Mouse (Mus musculus) midbrain, postnatal 0 days (tissue): ENCODE data around the gene Lpin2. TPM values are rescaled to one million over a fixed set of nuclear protein-coding genes. Genes with fewer than 3 reads are reported as not detected.

Source experiments
- ATAC-seq: fragments of 200-750 bp; cut with Nextera tagmentation; 2 replicates; pipeline ENCODE4 v1.8.0; 2017; ENCODE audit warnings: moderate number of reproducible peaks, mild to moderate bottlenecking, moderate TSS enrichment, moderate library complexity; ENCODE audit not compliant: low FRiP score
- DNase-seq: peaks from one replicate; pipeline ENCODE4 v3.0.0-alpha.2; 2015; ENCODE audit warnings: low spot score
- H3K27ac ChIP-seq: fragments of 300-500 bp; sonication (generic); 2 replicates; pipeline ENCODE4 v1.5.1; 2014; ENCODE audit warnings: low read depth, mild to moderate bottlenecking, low read length, mixed read lengths
- H3K27me3 ChIP-seq: fragments of 300-500 bp; sonication (generic); 2 replicates; pipeline ENCODE4 v1.6.1; 2014; ENCODE audit warnings: low read length, control low read depth, mixed read lengths; ENCODE audit not compliant: insufficient read depth
- H3K36me3 ChIP-seq: fragments of 300-500 bp; sonication (generic); 2 replicates; pipeline ENCODE4 v1.6.1; 2014; ENCODE audit warnings: low read length, control low read depth, mixed read lengths; ENCODE audit not compliant: insufficient read depth
- H3K4me1 ChIP-seq: fragments of 300-500 bp; sonication (generic); 2 replicates; pipeline ENCODE4 v1.6.1; 2014; ENCODE audit warnings: mild to moderate bottlenecking, control low read depth, antibody characterized with exemption, low read length, mixed read lengths; ENCODE audit not compliant: insufficient read depth
- H3K4me2 ChIP-seq: fragments of 300-500 bp; sonication (generic); 2 replicates; pipeline ENCODE4 v1.6.1; 2014; ENCODE audit warnings: low read depth, mild to moderate bottlenecking, low read length, mixed read lengths; ENCODE audit not compliant: poor library complexity, severe bottlenecking
- H3K4me3 ChIP-seq: fragments of 300-500 bp; sonication (generic); 2 replicates; pipeline ENCODE4 v1.5.1; 2014; ENCODE audit warnings: low read depth, mild to moderate bottlenecking, low read length, moderate library complexity
- H3K9ac ChIP-seq: fragments of 300-500 bp; sonication (generic); replicated peaks from 2 replicates; pipeline ENCODE4 v1.6.1; 2014; ENCODE audit warnings: mild to moderate bottlenecking, low read length, moderate library complexity, mixed read lengths; ENCODE audit not compliant: poor library complexity, severe bottlenecking
- H3K9me3 ChIP-seq: fragments of 300-500 bp; sonication (generic); 2 replicates; pipeline ENCODE4 v1.6.1; 2016; ENCODE audit warnings: low read length, control low read depth
- CTCF ChIP-seq: IDR thresholded peaks from 2 replicates; pipeline ENCODE4 v1.5.1; 2016; ENCODE audit warnings: antibody characterized with exemption, mild to moderate bottlenecking
- WGBS: fragments of 180-500 bp; shearing (Covaris S2); extraction: QIAGEN DNeasy Blood & Tissue Kit; methylation state at CpG from one replicate; pipeline ENCODE4 v1.1.7; 2014; 5-methylcytosine and 5-hydroxymethylcytosine counted together
- polyA plus RNA-seq: library from polyadenylated mRNA; unstranded; fragments of >200 nt; fragmentation: Nextera tagmentation; extraction: Ambion mirVana; gene quantifications from 2 replicates; pipeline ENCODE4 v1.2.1, GENCODE M21; 2015
- total RNA-seq: library from RNA; depleted of rRNA; stranded (reverse); fragments of >200 nt; gene quantifications from 2 replicates; pipeline ENCODE4 v1.2.3, GENCODE M21; 2014

The Lpin2 gene
- total and polyA plus RNA-seq, 2 experiments from 2014 or later, result 39.1 to 53.4 TPM

GRCm38 (mm10) chr17:71203998-71204808 lies 21.8 kb downstream of the Lpin2 start:
- Histone ChIP-seq H3K4me2 (no peak overlapping the region), H3K36me3 (no peaks in the 10 kb centered on the region), H3K9me3 (no peaks in the 10 kb centered on the region), H3K9ac (no peak overlapping the region), H3K27ac (no peak overlapping the region), H3K4me1 (no peaks in the 10 kb centered on the region), H3K4me3 (no peak overlapping the region), H3K27me3 (no peaks in the 10 kb centered on the region)
- WGBS, result 95% methylated on average over 9 of the region's 9 CpGs
- ATAC-seq (no peak), DNase-seq (no peak)
- TF ChIP-seq CTCF, result no peak

- no peak overlapping the region for H3K9ac ChIP-seq
- no peaks in the 10 kb centered on the region for H3K4me1 ChIP-seq
- no peak for TF ChIP-seq CTCF
- ATAC-seq, result no peak
- H3K9me3 ChIP-seq, result no peaks in the 10 kb centered on the region
- no peaks in the 10 kb centered on the region for H3K27me3 ChIP-seq
- WGBS, result 91% methylated on average over 6 of the region's 6 CpGs
- H3K4me3 ChIP-seq, result no peak overlapping the region
- H3K4me2 ChIP-seq, result no peak overlapping the region
- H3K27ac ChIP-seq, result no peak overlapping the region
- DNase-seq, result no peak
- H3K36me3 ChIP-seq, result no peaks in the 10 kb centered on the region
These were observed 22.4 kb downstream of the Lpin2 start for GRCm38 (mm10) chr17:71204809-71205091.

GRCm38 (mm10) chr17:71206136-71206893 lies 24.0 kb downstream of the Lpin2 start:
- H3K27me3 ChIP-seq, result no peaks in the 10 kb centered on the region

GRCm38 (mm10) chr17:71207268-71207667 lies 24.9 kb downstream of the Lpin2 start:
- no peak overlapping the region for H3K9ac ChIP-seq
- H3K9me3 ChIP-seq, result no peaks in the 10 kb centered on the region
- no peaks in the 10 kb centered on the region for H3K36me3 ChIP-seq
- 98% methylated on average over 3 of the region's 3 CpGs for WGBS
- no peak overlapping the region for H3K27ac ChIP-seq
- no peak overlapping the region for H3K4me3 ChIP-seq
- no peak overlapping the region for H3K4me2 ChIP-seq
- H3K4me1 ChIP-seq, result no peaks in the 10 kb centered on the region
- no peak for TF ChIP-seq CTCF
- DNase-seq, result no peak
- ATAC-seq, result no peak
- H3K27me3 ChIP-seq, result no peaks in the 10 kb centered on the region

More at GRCm38 (mm10) chr17:71206136-71206893, 24.0 kb downstream of the Lpin2 start:
- H3K36me3 ChIP-seq, result no peaks in the 10 kb centered on the region
- no peak overlapping the region for H3K4me2 ChIP-seq
- DNase-seq, result no peak
- H3K4me1 ChIP-seq, result no peaks in the 10 kb centered on the region
- no peak for TF ChIP-seq CTCF
- H3K27ac ChIP-seq, result no peak overlapping the region
- 79% methylated on average over 12 of the region's 12 CpGs for WGBS
- H3K4me3 ChIP-seq, result no peak overlapping the region
- H3K9ac ChIP-seq, result no peak overlapping the region
- ATAC-seq, result no peak
- H3K9me3 ChIP-seq, result no peaks in the 10 kb centered on the region

- no peak for ATAC-seq
- no peak overlapping the region for H3K4me3 ChIP-seq
- H3K9me3 ChIP-seq, result no peaks in the 10 kb centered on the region
- no peak for DNase-seq
- no peak overlapping the region for H3K4me2 ChIP-seq
- H3K4me1 ChIP-seq, result no peaks in the 10 kb centered on the region
- no peaks in the 10 kb centered on the region for H3K27me3 ChIP-seq
- no peak for TF ChIP-seq CTCF
- H3K9ac ChIP-seq, result no peak overlapping the region
- H3K27ac ChIP-seq, result no peak overlapping the region
- 97% methylated on average over 1 of the region's 1 CpGs for WGBS
- no peaks in the 10 kb centered on the region for H3K36me3 ChIP-seq
These were observed 26.0 kb downstream of the Lpin2 start for GRCm38 (mm10) chr17:71208376-71208775.

GRCm38 (mm10) chr17:71208921-71209320 lies 26.6 kb downstream of the Lpin2 start:
- ATAC-seq, result no peak
- no peak overlapping the region for H3K9ac ChIP-seq
- H3K9me3 ChIP-seq, result no peaks in the 10 kb centered on the region
- H3K27me3 ChIP-seq, result no peaks in the 10 kb centered on the region
- H3K36me3 ChIP-seq, result no peaks in the 10 kb centered on the region
- no peak overlapping the region for H3K4me3 ChIP-seq
- no peaks in the 10 kb centered on the region for H3K4me1 ChIP-seq
- no peak for DNase-seq
- H3K4me2 ChIP-seq, result no peak overlapping the region
- no peak overlapping the region for H3K27ac ChIP-seq
- TF ChIP-seq CTCF, result no peak
- 52% methylated on average over 1 of the region's 1 CpGs for WGBS
